Mouse (Mus musculus): ENCODE results near the gene Rnf186.

The Rnf186 gene

GRCm38 (mm10) chr4:138966866-138967265 lies at the start of gene Rnf186:
Gene Rnf186 (plus strand): TSS chr4:138967112.
- DNase-seq: peak; percentile 73 to 88

GRCm38 (mm10) chr4:138917282-138917681 lies 49.6 kb upstream of the Rnf186 start:
- DNase-seq: no peak

- DNase-seq: no peak
Observed at GRCm38 (mm10) chr4:138921254-138922130, 45.4 kb upstream of the Rnf186 start.

- DNase-seq: peak; percentile 93 to 98
Observed at GRCm38 (mm10) chr4:138922131-138922459, 44.8 kb upstream of the Rnf186 start.

- DNase-seq: no peak
Observed at GRCm38 (mm10) chr4:138925561-138925960, 41.4 kb upstream of the Rnf186 start.

- DNase-seq: no peak
Observed at GRCm38 (mm10) chr4:138933862-138934261, 33.0 kb upstream of the Rnf186 start.

GRCm38 (mm10) chr4:138934456-138935145 lies 32.3 kb upstream of the Rnf186 start:
- DNase-seq: no peak

GRCm38 (mm10) chr4:138938495-138939269 lies 28.2 kb upstream of the Rnf186 start:
- DNase-seq: peak; percentile 55 to 72

- DNase-seq: peak in 1 of 2 experiments; percentile 47
Observed at GRCm38 (mm10) chr4:138939481-138939880, 27.4 kb upstream of the Rnf186 start.

GRCm38 (mm10) chr4:138941401-138941800 lies 25.5 kb upstream of the Rnf186 start:
- DNase-seq: peak in 1 of 2 experiments; percentile 57

GRCm38 (mm10) chr4:138941966-138942365 lies 24.9 kb upstream of the Rnf186 start:
- DNase-seq: peak in 1 of 2 experiments; percentile 20

- DNase-seq: peak; percentile 87 to 90
Observed at GRCm38 (mm10) chr4:138943730-138944129, 23.2 kb upstream of the Rnf186 start.

- no peak for DNase-seq
Observed at GRCm38 (mm10) chr4:138948257-138948656, 18.7 kb upstream of the Rnf186 start.

GRCm38 (mm10) chr4:138958612-138959011 lies 8.3 kb upstream of the Rnf186 start:
- no peak for DNase-seq

GRCm38 (mm10) chr4:138959120-138959519 lies 7.8 kb upstream of the Rnf186 start:
- peak in 1 of 2 experiments; percentile 63 for DNase-seq

- peak; percentile 56 to 83 for DNase-seq
Observed at GRCm38 (mm10) chr4:138959926-138960325, 7.0 kb upstream of the Rnf186 start.

- DNase-seq: no peak
Observed at GRCm38 (mm10) chr4:138962719-138963118, 4.2 kb upstream of the Rnf186 start.

GRCm38 (mm10) chr4:138965871-138966270 lies 1.0 kb upstream of the Rnf186 start:
- DNase-seq: peak; percentile 50 to 82

- DNase-seq: peak; percentile 53 to 77
Observed at GRCm38 (mm10) chr4:138967485-138967884, 573 bp downstream of the Rnf186 start.

- peak; percentile 47 to 76 for DNase-seq
Observed at GRCm38 (mm10) chr4:138968772-138969556, 2.1 kb downstream of the Rnf186 start.

- peak in 1 of 2 experiments; percentile 45 for DNase-seq
Observed at GRCm38 (mm10) chr4:138969736-138970135, 2.8 kb downstream of the Rnf186 start.

- DNase-seq: no peak
Observed at GRCm38 (mm10) chr4:138971371-138971770, 4.5 kb downstream of the Rnf186 start.
